Mouse (Mus musculus): ENCODE data around the gene Lce1e. TPM values are rescaled to one million over a fixed set of nuclear protein-coding genes. Genes with fewer than 3 reads are reported as not detected.
A peak's percentile ranks its signal among the peaks of the same experiment; 100 is the strongest.

Lce1e gene
- total RNA-seq (2012; rRNA removed), result not detected in 2 replicates
- total RNA-seq (2014; rRNA removed), result not detected in 2 replicates
- not detected in 2 replicates for polyA plus RNA-seq (2012; ENCODE audit: insufficient read length, low read depth)

GRCm38 (mm10) chr3:92708974-92709373 is at the start of gene Lce1e:
Lce1e (minus strand) TSS chr3:92709074.
- Histone ChIP-seq H3K27me3 (replicated peaks) (no peaks in the 10 kb centered on the region), H3K36me3 (replicated peaks in 1 of 2; ENCODE audit: control insufficient read depth in 1 of 2, insufficient read depth in 1 of 2, low read length in 1 of 2) (no peaks in the 10 kb centered on the region), H3K27ac (ENCODE audit: insufficient read depth, low read depth) (no peak within 1 kb of the TSS; the same call in 1 of the 2 replicates), H3K4me2 (ENCODE audit: insufficient read depth, low read depth, poor library complexity, severe bottlenecking) (no peak within 1 kb of the TSS), H3K79me2 (replicated peaks; ENCODE audit: control insufficient read depth, extremely low read depth, insufficient read depth, poor library complexity, severe bottlenecking) (no peaks in the 10 kb centered on the region), H3K9ac (ENCODE audit: insufficient read depth, low read depth) (no peak within 1 kb of the TSS), H3K9me3 (replicated peaks; ENCODE audit: low read length) (no peaks in the 10 kb centered on the region), H3K4me3 (replicated peaks in 1 of 3; ENCODE audit: low read depth in 2 of 3, low read length in 2 of 3, poor library complexity in 1 of 3) (no peak within 1 kb of the TSS), H3K4me1 (ENCODE audit: control insufficient read depth in 1 of 2, insufficient read depth in 2 of 2) (no peaks in the 10 kb centered on the region)
- dilution Hi-C loops (cut with MboI; ENCODE audit: extremely low pct_ligation_motif_present, extremely low pct_unique_long_range_greater_than_20kb, low sequenced_read_pairs) (no loop called here), in situ Hi-C loops (cut with MboI; ENCODE audit: low pct_ligation_motif_present, low pct_unique_long_range_greater_than_20kb, low sequenced_read_pairs) (no loop called here)
- no peak for DNase-seq (ENCODE audit: extremely low read depth)
- no peak for TF ChIP-seq POLR2A (IDR thresholded peaks at IDR 0.05; ENCODE audit: low read depth, low read length)
- no peak for TF ChIP-seq MAX (IDR thresholded peaks at IDR 0.05; ENCODE audit: low read length)
- TF ChIP-seq JUND (conservative IDR thresholded peaks at IDR 0.05; ENCODE audit: low read depth, low read length), result no peak
- no peak for TF ChIP-seq ZNF384 (IDR thresholded peaks at IDR 0.05; ENCODE audit: low read depth, low read length)
- no peak for TF ChIP-seq MAZ (IDR thresholded peaks at IDR 0.05; ENCODE audit: low read depth, low read length)
- no peak for TF ChIP-seq TBP (conservative IDR thresholded peaks at IDR 0.05; ENCODE audit: low read depth, low read length)
- no peak for TF ChIP-seq MXI1 (IDR thresholded peaks at IDR 0.05; ENCODE audit: low read depth, low read length)
- TF ChIP-seq BHLHE40 (IDR thresholded peaks at IDR 0.05; ENCODE audit: low read depth, low read length), result no peak
- no peak for TF ChIP-seq RCOR1 (conservative IDR thresholded peaks at IDR 0.05; ENCODE audit: low read depth, low read length)
- no peak for TF ChIP-seq SMC3 (IDR thresholded peaks at IDR 0.05; ENCODE audit: low read depth, low read length)
- TF ChIP-seq PAX5 (IDR thresholded peaks at IDR 0.05; ENCODE audit: low read length), result no peak
- no peak for TF ChIP-seq UBTF (IDR thresholded peaks at IDR 0.05; ENCODE audit: low read depth, low read length)
- TF ChIP-seq POLR2AphosphoS2 (IDR thresholded peaks at IDR 0.05; ENCODE audit: low read depth, low read length), result no peak
- TF ChIP-seq GABPA (IDR thresholded peaks at IDR 0.05; ENCODE audit: insufficient replicate concordance, low read depth, low read length), result no peak
- TF ChIP-seq MAFK (IDR thresholded peaks at IDR 0.05; ENCODE audit: insufficient replicate concordance, low read length), result no peak

- TF ChIP-seq CTCF (conservative IDR thresholded peaks at IDR 0.05 in 1 of 2, IDR thresholded peaks at IDR 0.05 in 1 of 2; ENCODE audit: low read depth in 2 of 2, low read length in 2 of 2) (peak in 1 of 2 experiments; percentile 14; a peak in 1 of 4 replicates), MEF2A (IDR thresholded peaks at IDR 0.05; ENCODE audit: borderline replicate concordance, low read depth, low read length) (no peak), E2F4 (IDR thresholded peaks at IDR 0.05; ENCODE audit: insufficient replicate concordance, low read depth, low read length) (no peak), RAD21 (IDR thresholded peaks at IDR 0.05; ENCODE audit: low read depth, low read length) (peak; percentile 13), PAX5 (IDR thresholded peaks at IDR 0.05; ENCODE audit: low read length) (no peak)
- H3K27ac ChIP-seq (ENCODE audit: insufficient read depth, low read depth), result no peak overlapping the region
- peak; percentile 15 for DNase-seq (ENCODE audit: extremely low read depth)
- H3K9me3 ChIP-seq (replicated peaks; ENCODE audit: low read length), result no peaks in the 10 kb centered on the region
- no peak overlapping the region for H3K4me2 ChIP-seq (ENCODE audit: insufficient read depth, low read depth, poor library complexity, severe bottlenecking)
- no peaks in the 10 kb centered on the region; the same call in 1 of the 2 replicates for H3K79me2 ChIP-seq (replicated peaks; ENCODE audit: control insufficient read depth, extremely low read depth, insufficient read depth, poor library complexity, severe bottlenecking)
- H3K36me3 ChIP-seq (replicated peaks in 1 of 2; ENCODE audit: control insufficient read depth in 1 of 2, insufficient read depth in 1 of 2, low read length in 1 of 2), result no peaks in the 10 kb centered on the region
- no peaks in the 10 kb centered on the region for H3K27me3 ChIP-seq (replicated peaks)
- in situ Hi-C loops (cut with MboI; ENCODE audit: low pct_ligation_motif_present, low pct_unique_long_range_greater_than_20kb, low sequenced_read_pairs) (no loop called here), dilution Hi-C loops (cut with MboI; ENCODE audit: extremely low pct_ligation_motif_present, extremely low pct_unique_long_range_greater_than_20kb, low sequenced_read_pairs) (no loop called here)
- H3K9ac ChIP-seq (ENCODE audit: insufficient read depth, low read depth), result no peak overlapping the region
- no peaks in the 10 kb centered on the region for H3K4me1 ChIP-seq (ENCODE audit: control insufficient read depth in 1 of 2, insufficient read depth in 2 of 2)
- no peak overlapping the region for H3K4me3 ChIP-seq (replicated peaks in 1 of 3; ENCODE audit: low read depth in 2 of 3, low read length in 2 of 3, poor library complexity in 1 of 3)
Observed at GRCm38 (mm10) chr3:92753197-92753596, 44.3 kb upstream of the Lce1e start.
